Mouse (Mus musculus) midbrain, embryonic 10.5 days (tissue): ENCODE data around the gene Taok2. TPM values are rescaled to one million over a fixed set of nuclear protein-coding genes. Genes with fewer than 3 reads are reported as not detected.
A peak's percentile ranks its signal among the peaks of the same experiment; 100 is the strongest.

Source experiments
- DNase-seq: peaks from one replicate; pipeline ENCODE4 v3.0.0-alpha.2; 2017; ENCODE audit warnings: low spot score
- H3K27ac ChIP-seq: fragments of 300-500 bp; sonication (generic); replicated peaks from 2 replicates; pipeline ENCODE4 v1.5.1; 2016; ENCODE audit warnings: mild to moderate bottlenecking
- H3K27me3 ChIP-seq: fragments of 300-500 bp; sonication (generic); 2 replicates; pipeline ENCODE4 v1.6.1; 2016; ENCODE audit warnings: low read depth, mild to moderate bottlenecking; ENCODE audit not compliant: poor library complexity, severe bottlenecking
- H3K36me3 ChIP-seq: fragments of 300-500 bp; sonication (generic); 2 replicates; pipeline ENCODE4 v1.6.1; 2016; ENCODE audit warnings: mild to moderate bottlenecking, moderate library complexity
- H3K4me1 ChIP-seq: fragments of 300-500 bp; sonication (generic); 2 replicates; pipeline ENCODE4 v1.6.1; 2016
- H3K4me3 ChIP-seq: fragments of 300-500 bp; sonication (generic); 2 replicates; pipeline ENCODE4 v1.5.1; 2016; ENCODE audit warnings: mild to moderate bottlenecking, moderate library complexity
- H3K9me3 ChIP-seq: fragments of 300-500 bp; sonication (generic); replicated peaks from 2 replicates; pipeline ENCODE4 v1.6.1; 2016; ENCODE audit warnings: mild to moderate bottlenecking
- WGBS: fragments of 180-500 bp; shearing (Covaris S2); methylation state at CpG from one replicate; pipeline ENCODE4 v1.1.7; 2016; 5-methylcytosine and 5-hydroxymethylcytosine counted together
- polyA plus RNA-seq: library from polyadenylated mRNA; unstranded; fragments of >200 nt; fragmentation: Nextera tagmentation; extraction: Ambion mirVana; gene quantifications from 2 replicates; pipeline ENCODE4 v1.2.1, GENCODE M21; 2016

Taok2 gene
- polyA plus RNA-seq, 1 experiment from 2014 or later: 53.2 TPM

- Histone ChIP-seq H3K4me1 (peaks cover 34% of the 10 kb centered on the region), H3K27ac (peak overlapping the region; percentile 83; the same call in 1 of the 2 replicates), H3K27me3 (peaks cover 38% of the 10 kb centered on the region), H3K4me3 (peak overlapping the region; percentile 63), H3K36me3 (no peaks in the 10 kb centered on the region), H3K9me3 (no peaks in the 10 kb centered on the region)
- WGBS: 24% methylated on average over 7 of the region's 7 CpGs
- DNase-seq: peak; percentile 86
Observed at GRCm38 (mm10) chr7:126821835-126822511, 62.5 kb downstream of the Taok2 start.

- 39% methylated on average over 1 of the region's 1 CpGs for WGBS
- Histone ChIP-seq H3K4me3 (no peak overlapping the region), H3K36me3 (no peaks in the 10 kb centered on the region), H3K9me3 (no peaks in the 10 kb centered on the region), H3K4me1 (peaks cover 23% of the 10 kb centered on the region), H3K27me3 (peaks cover 21% of the 10 kb centered on the region), H3K27ac (no peak overlapping the region)
- no peak for DNase-seq
Observed at GRCm38 (mm10) chr7:126818818-126819217, 65.7 kb downstream of the Taok2 start.

GRCm38 (mm10) chr7:126817595-126817994, 66.9 kb downstream of the Taok2 start:
- Histone ChIP-seq H3K36me3 (no peaks in the 10 kb centered on the region), H3K27me3 (peaks cover 9% of the 10 kb centered on the region), H3K27ac (no peak overlapping the region), H3K9me3 (no peaks in the 10 kb centered on the region), H3K4me3 (no peak overlapping the region), H3K4me1 (peaks cover 11% of the 10 kb centered on the region)
- no peak for DNase-seq
- 88% methylated on average over 7 of the region's 7 CpGs for WGBS

DNA sequence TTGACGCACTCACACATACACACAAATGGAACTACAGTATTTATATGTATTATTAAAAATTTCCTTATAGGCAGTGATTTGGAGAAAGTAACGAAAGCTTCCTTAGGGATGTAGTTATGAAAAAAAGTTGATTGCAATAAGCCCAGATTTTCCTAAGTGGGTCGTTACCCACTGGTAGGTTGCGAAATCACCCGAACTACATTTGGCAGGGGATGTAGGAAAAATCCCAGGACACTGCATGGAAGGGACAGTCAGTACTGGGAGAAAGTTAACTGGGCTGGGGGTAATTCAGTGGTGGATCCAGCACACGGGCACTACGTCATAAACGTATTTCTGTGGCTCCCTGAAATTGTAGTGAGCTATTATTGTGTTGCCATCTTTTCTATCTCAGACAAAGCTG, 68.0 kb downstream of the Taok2 start:
- Histone ChIP-seq H3K4me1 (0 out of 2 replicates have a peak, but pooled peaks cover 2% of the 10 kb centered on the region), H3K27me3 (no peaks in the 10 kb centered on the region), H3K4me3 (no peak overlapping the region), H3K27ac (no peak overlapping the region), H3K9me3 (no peaks in the 10 kb centered on the region), H3K36me3 (no peaks in the 10 kb centered on the region)
- WGBS: 93% methylated on average over 8 of the region's 8 CpGs
- no peak for DNase-seq

GRCm38 (mm10) chr7:126815726-126816222, 68.7 kb downstream of the Taok2 start:
- Histone ChIP-seq H3K9me3 (no peaks in the 10 kb centered on the region), H3K27ac (no peak overlapping the region), H3K4me1 (0 out of 2 replicates have a peak, but pooled peaks cover 2% of the 10 kb centered on the region), H3K4me3 (no peak overlapping the region), H3K27me3 (no peaks in the 10 kb centered on the region), H3K36me3 (no peaks in the 10 kb centered on the region)
- DNase-seq: no peak
- WGBS: 68% methylated on average over 8 of the region's 8 CpGs

Other genes with a start within 250 kb of the Taok2 start
- gene Sgf29, start 235.4 kb downstream of the Taok2 start, polyA plus RNA-seq: 61.9 and 63.5 TPM in 2 replicates
- 0.29 TPM in 1 of 2 replicates, not detected in the other for gene Sult1a1, start 208.3 kb downstream of the Taok2 start, polyA plus RNA-seq
- gene Bola2, start 189.3 kb downstream of the Taok2 start, polyA plus RNA-seq: 186 and 216 TPM in 2 replicates
- gene Slx1b, start 188.9 kb downstream of the Taok2 start, polyA plus RNA-seq: 14.1 and 15.5 TPM in 2 replicates
- 42.7 and 50.1 TPM in 2 replicates for gene Coro1a, start 176.9 kb downstream of the Taok2 start, polyA plus RNA-seq
- gene Mapk3, start 125.1 kb downstream of the Taok2 start, polyA plus RNA-seq: 53.8 and 54.9 TPM in 2 replicates
- 0.68 and 1.1 TPM in 2 replicates for gene Gdpd3, start 118.4 kb downstream of the Taok2 start, polyA plus RNA-seq
- gene Ypel3, start 107.7 kb downstream of the Taok2 start, polyA plus RNA-seq: 41.0 and 60.5 TPM in 2 replicates
- 0.42 and 0.64 TPM in 2 replicates for gene Tbx6, start 103.2 kb downstream of the Taok2 start, polyA plus RNA-seq
- gene Ppp4c, start 92.2 kb downstream of the Taok2 start, polyA plus RNA-seq: 376 and 407 TPM in 2 replicates
- gene Fam57b, start 87.0 kb downstream of the Taok2 start, polyA plus RNA-seq: 4.1 and 7.7 TPM in 2 replicates
- gene 4930451I11Rik, start 53.1 kb downstream of the Taok2 start, polyA plus RNA-seq: not detected in 2 replicates
- gene Doc2a, start 37.3 kb downstream of the Taok2 start, polyA plus RNA-seq: 6.6 and 8.4 TPM in 2 replicates
- gene Hirip3, start 22.7 kb downstream of the Taok2 start, polyA plus RNA-seq: 50.1 and 50.7 TPM in 2 replicates
- gene Ino80e, start 22.3 kb downstream of the Taok2 start, polyA plus RNA-seq: 105 and 107 TPM in 2 replicates
- 29.4 and 36.1 TPM in 2 replicates for gene Tmem219, start 38.2 kb upstream of the Taok2 start, polyA plus RNA-seq
- 20.8 and 26.1 TPM in 2 replicates for gene Kctd13, start 44.2 kb upstream of the Taok2 start, polyA plus RNA-seq
- gene Asphd1, start 64.9 kb upstream of the Taok2 start, polyA plus RNA-seq: 0.25 and 0.76 TPM in 2 replicates
- gene Sez6l2, start 65.9 kb upstream of the Taok2 start, polyA plus RNA-seq: 2.0 and 4.6 TPM in 2 replicates
- gene Cdipt, start 91.2 kb upstream of the Taok2 start, polyA plus RNA-seq: 89.2 and 99.8 TPM in 2 replicates
- 0.51 and 1.0 TPM in 2 replicates for gene Cdiptos, start 91.4 kb upstream of the Taok2 start, polyA plus RNA-seq
- 3.0 and 5.2 TPM in 2 replicates for gene Mvp, start 129.9 kb upstream of the Taok2 start, polyA plus RNA-seq
- gene Pagr1b, start 131.8 kb upstream of the Taok2 start, polyA plus RNA-seq: 0.19 and 0.25 TPM in 2 replicates
- gene Pagr1a, start 132.6 kb upstream of the Taok2 start, polyA plus RNA-seq: 103 and 104 TPM in 2 replicates
- 46.2 and 55.1 TPM in 2 replicates for gene Gm42742, start 136.4 kb upstream of the Taok2 start, polyA plus RNA-seq
- 2.9 and 4.4 TPM in 2 replicates for gene Prrt2, start 136.5 kb upstream of the Taok2 start, polyA plus RNA-seq
- 64.6 and 66.4 TPM in 2 replicates for gene Maz, start 142.3 kb upstream of the Taok2 start, polyA plus RNA-seq
- gene Kif22, start 157.8 kb upstream of the Taok2 start, polyA plus RNA-seq: 210 and 222 TPM in 2 replicates
- gene Zg16, start 202.6 kb upstream of the Taok2 start, polyA plus RNA-seq: not detected in 2 replicates
- gene AI467606, start 206.7 kb upstream of the Taok2 start, polyA plus RNA-seq: 0.91 and 1.2 TPM in 2 replicates
- 7.2 and 10.3 TPM in 2 replicates for gene Qprt, start 237.5 kb upstream of the Taok2 start, polyA plus RNA-seq